Mouse (Mus musculus): ENCODE measurements at regions not wholly inside any gene's neighbourhood (a gene's known extent, or its start where the extent isn't known, plus 50 kb on each side); places are given as distances from the start of the nearest gene placed in this dataset.
A peak's percentile ranks its signal among the peaks of the same experiment; 100 is the strongest.

- no peak for DNase-seq (ENCODE audit: low read depth, low spot score)
Measured at GRCm38 (mm10) chr4:56686141-56686540, 53.7 kb upstream of the Gm26657 start.

- DNase-seq (ENCODE audit: low read depth, low spot score) = no peak
Measured at GRCm38 (mm10) chr4:56685696-56686095, 54.2 kb upstream of the Gm26657 start.

GRCm38 (mm10) chr4:56685123-56685522, 54.7 kb upstream of the Gm26657 start:
- peak; percentile 58 for DNase-seq (ENCODE audit: low read depth, low spot score)

- DNase-seq (ENCODE audit: low read depth, low spot score) = no peak
Measured at GRCm38 (mm10) chr4:56684031-56684430, 55.8 kb upstream of the Gm26657 start.

- DNase-seq (ENCODE audit: low read depth, low spot score) = no peak
Measured at GRCm38 (mm10) chr4:56681121-56681520, 58.7 kb upstream of the Gm26657 start.

- no peak for DNase-seq (ENCODE audit: low read depth, low spot score)
Measured at GRCm38 (mm10) chr4:56673868-56674267, 66.0 kb upstream of the Gm26657 start.

- no peak for DNase-seq (ENCODE audit: low read depth, low spot score)
Measured at GRCm38 (mm10) chr4:56664921-56665320, 74.9 kb upstream of the Gm26657 start.

GRCm38 (mm10) chr4:56661816-56662215, 78.1 kb upstream of the Gm26657 start:
- DNase-seq (ENCODE audit: low read depth, low spot score) = no peak

- no peak for DNase-seq (ENCODE audit: low read depth, low spot score)
Measured at GRCm38 (mm10) chr4:56657046-56657445, 82.8 kb upstream of the Gm26657 start.

- no peak for DNase-seq (ENCODE audit: low read depth, low spot score)
Measured at GRCm38 (mm10) chr4:56654327-56654726, 85.5 kb upstream of the Gm26657 start.

GRCm38 (mm10) chr4:56652819-56653218, 87.1 kb upstream of the Gm26657 start:
- DNase-seq (ENCODE audit: low read depth, low spot score) = no peak

- DNase-seq (ENCODE audit: low read depth, low spot score) = no peak
Measured at GRCm38 (mm10) chr4:56649731-56650130, 90.1 kb upstream of the Gm26657 start.

- no peak for DNase-seq (ENCODE audit: low read depth, low spot score)
Measured at GRCm38 (mm10) chr4:56643999-56644962, 95.6 kb upstream of the Gm26657 start.

GRCm38 (mm10) chr4:56643491-56643890, 96.4 kb upstream of the Gm26657 start:
- DNase-seq (ENCODE audit: low read depth, low spot score) = no peak

GRCm38 (mm10) chr4:56639709-56640108, 100.2 kb upstream of the Gm26657 start:
- DNase-seq (ENCODE audit: low read depth, low spot score) = no peak

GRCm38 (mm10) chr4:56638704-56639478, 101.0 kb upstream of the Gm26657 start:
- no peak for DNase-seq (ENCODE audit: low read depth, low spot score)

- no peak for DNase-seq (ENCODE audit: low read depth, low spot score)
Measured at GRCm38 (mm10) chr4:56636265-56636664, 103.6 kb upstream of the Gm26657 start.

GRCm38 (mm10) chr4:56633528-56633927, 106.3 kb upstream of the Gm26657 start:
- no peak for DNase-seq (ENCODE audit: low read depth, low spot score)

- no peak for DNase-seq (ENCODE audit: low read depth, low spot score)
Measured at GRCm38 (mm10) chr4:56630251-56630650, 109.6 kb upstream of the Gm26657 start.

GRCm38 (mm10) chr4:56627206-56627605, 112.7 kb upstream of the Gm26657 start:
- no peak for DNase-seq (ENCODE audit: low read depth, low spot score)

GRCm38 (mm10) chr4:56621782-56622181, 118.1 kb upstream of the Gm26657 start:
- no peak for DNase-seq (ENCODE audit: low read depth, low spot score)

- DNase-seq (ENCODE audit: low read depth, low spot score) = no peak
Measured at GRCm38 (mm10) chr4:56621356-56621755, 118.5 kb upstream of the Gm26657 start.

All from CD4-positive helper T cell, adult 2 months (primary cell).